Mouse (Mus musculus) skeletal muscle tissue, adult 2 months (tissue): ENCODE data around the gene Gm20425.

Experiments
- DNase-seq: peaks from one replicate; pipeline ENCODE4 v3.0.0-alpha.2; 2012; ENCODE audit warnings: low read depth, low spot score

The Gm20425 gene

DNA sequence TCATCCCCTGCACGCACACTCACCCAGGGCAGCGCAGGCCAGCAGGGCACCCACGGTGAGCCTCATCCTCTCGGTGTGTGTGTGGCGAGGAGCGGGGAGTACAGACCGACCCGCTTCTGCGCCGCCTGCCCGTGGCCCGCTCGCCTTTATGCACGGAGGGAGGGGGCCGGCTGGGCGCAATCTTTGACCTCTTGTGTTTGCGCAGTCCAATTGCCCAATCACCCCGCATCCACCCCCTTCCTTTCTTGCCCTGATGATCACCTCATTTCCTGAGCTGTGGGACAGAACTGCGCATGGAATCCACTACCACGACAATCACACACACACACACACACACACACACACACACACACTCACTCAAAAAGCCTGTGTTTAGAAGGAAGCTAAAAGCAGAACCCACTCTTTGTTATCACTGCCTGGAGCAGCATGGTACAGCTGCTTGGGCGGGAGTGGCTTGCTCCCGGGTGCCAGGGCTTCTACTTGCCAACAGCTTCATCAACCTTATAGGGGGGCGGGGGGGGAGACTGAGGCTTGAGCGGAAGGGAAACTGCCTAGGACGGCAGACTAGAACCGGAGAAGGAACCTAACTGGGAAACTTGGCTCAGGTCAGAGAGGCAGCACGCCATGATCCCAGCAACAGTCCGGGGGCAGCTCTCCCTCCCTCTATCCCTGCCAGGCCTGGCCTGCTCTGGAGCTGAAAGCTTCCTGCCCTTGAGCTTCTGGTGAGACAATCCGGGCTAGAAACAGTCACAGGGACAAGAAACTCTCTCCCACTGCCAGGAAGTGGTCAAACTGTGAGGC lies at the start of gene Gm20425, which contains the start of gene Trf:
TSS of gene Gm20425 (minus strand) at position 157 of the 801 bp plus-strand sequence.
TSS of gene Trf (minus strand) at position 294 of the 801 bp plus-strand sequence.
- peak; percentile 53 for DNase-seq

DNA sequence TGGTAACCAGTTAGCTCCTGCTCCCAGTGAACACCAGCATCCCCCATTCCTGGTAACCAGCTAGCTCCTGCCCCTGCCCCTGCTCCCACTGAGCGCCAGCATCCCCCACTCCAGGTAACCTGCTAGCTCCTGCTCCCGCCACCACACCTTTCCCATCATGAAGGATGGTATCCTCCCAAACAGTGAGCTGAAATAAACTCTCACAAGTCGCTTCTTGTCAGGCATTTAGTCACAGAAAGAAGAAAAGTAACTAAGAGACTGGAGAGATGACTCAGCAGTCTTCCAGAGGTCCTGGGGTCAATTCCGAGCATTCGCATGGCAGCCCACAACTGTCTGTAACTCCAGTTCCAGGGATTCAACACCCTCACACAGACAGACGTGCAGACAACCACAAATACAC lies 46.8 kb upstream of the Gm20425 start:
- DNase-seq: no peak

DNA sequence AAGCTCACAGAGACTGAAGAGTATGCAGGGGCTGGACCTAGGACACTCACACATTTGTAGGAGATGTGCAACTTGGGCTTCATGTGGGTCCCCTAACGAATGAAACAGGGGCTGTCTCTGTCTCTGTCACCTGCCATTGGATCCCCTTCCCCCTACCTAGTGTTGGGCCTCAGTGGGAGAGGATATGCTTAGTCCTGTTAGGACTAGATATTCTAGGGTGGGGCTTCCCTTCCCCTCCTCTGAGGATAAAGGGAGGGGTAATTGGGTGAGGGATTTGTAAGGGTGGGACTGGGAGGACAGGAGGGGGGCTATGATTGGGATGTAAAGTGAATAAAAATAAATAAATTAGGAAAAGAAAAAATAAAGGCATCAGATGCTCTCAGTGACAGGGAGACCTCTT lies 45.6 kb upstream of the Gm20425 start:
- DNase-seq: no peak

DNA sequence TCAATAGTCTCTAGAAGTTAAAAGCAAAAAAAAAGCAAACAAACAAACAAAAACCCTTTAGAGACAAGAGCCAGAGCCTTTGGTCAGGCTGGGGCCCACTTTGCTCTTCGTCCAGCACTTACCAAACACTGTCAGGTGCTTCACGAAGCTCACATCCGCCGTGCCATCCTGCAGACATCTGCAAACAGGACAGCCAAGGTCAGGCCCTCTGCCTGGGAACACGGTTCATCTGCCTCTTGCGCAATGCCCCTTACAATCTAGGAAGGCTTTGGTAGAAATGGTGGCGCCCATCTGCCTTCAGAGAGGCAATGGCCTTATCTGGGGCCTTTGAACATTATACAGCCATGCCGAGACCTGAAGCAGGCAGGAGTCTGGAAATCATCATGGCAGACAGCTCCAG lies 44.7 kb upstream of the Gm20425 start:
- DNase-seq: no peak

DNA sequence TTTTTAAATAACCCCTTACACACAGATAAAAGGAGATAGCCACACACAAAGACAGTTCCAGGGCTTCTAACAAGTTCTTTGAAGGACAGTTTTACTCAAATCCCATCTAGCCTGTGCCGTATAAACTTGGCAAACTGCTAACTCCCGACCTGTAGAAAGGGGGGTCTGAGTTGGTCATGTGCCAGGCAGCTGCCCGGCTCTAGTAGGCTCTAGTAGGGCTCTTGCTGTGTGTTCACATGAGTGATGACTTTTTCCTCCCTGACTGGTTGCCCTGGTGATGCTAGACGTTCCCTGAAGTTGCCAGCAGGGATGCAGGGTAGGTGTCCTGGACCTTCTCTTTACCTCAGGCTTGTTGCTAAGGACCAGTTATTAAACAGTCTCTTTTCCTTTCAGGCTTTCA lies 41.0 kb upstream of the Gm20425 start:
- no peak for DNase-seq

DNA sequence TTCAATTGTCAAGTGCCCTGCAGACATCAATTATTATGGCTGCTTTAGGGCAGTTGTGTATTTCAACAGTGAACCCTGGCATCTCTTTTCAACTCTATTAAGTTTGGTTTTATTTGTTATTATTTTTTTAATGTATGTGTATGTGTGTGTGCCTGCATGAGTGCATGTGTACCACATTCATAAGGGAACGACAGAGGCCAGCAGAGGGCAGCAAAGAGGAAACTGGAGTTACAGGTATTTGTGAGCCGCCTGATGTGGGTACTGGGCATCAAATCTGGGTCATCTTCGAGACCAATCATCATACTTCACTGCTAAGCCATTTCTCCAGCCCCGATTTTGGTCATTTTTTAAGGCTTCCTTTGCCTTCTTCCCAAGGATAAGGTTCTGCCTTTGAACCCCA lies 35.7 kb upstream of the Gm20425 start:
- DNase-seq: no peak

DNA sequence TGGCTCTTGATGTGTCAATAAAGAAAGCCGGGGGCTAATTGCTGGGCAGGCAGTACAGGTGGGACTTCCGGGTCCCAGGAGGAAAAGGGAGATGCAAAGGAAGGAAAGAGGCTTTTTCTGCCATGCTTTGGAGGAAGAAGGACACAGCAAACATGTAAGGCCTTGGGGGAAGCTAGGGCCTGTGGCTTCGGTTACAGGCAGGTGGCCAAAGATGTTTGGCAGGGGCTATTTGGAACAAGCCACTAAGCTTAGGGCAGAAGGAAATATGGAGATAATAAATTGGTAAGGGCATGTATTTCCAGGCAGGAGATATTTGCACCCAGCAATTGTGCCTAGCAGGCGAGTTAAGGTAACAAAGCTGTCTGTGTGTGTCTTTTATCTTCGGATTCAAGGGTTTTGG lies 22.8 kb upstream of the Gm20425 start:
- DNase-seq: no peak

DNA sequence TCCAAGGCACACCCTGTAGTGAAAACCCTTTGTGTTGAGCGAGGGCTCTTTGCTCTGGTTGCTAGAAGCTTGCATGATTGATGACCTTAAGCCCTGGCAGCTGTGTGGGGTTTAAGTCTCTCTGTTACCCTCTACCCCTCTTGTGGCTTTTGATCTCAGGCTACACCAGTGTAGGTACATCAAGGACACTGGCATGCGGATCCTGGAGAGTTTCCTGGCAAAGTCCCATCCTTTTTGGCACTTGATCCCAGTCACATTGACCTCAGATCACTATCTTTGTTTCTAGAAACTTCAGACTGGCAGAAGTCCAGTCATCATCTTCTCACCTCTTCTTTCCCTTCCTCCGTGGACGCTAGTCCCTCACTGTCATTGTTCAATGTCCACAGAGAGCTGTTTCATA lies 18.5 kb upstream of the Gm20425 start:
- DNase-seq: no peak

DNA sequence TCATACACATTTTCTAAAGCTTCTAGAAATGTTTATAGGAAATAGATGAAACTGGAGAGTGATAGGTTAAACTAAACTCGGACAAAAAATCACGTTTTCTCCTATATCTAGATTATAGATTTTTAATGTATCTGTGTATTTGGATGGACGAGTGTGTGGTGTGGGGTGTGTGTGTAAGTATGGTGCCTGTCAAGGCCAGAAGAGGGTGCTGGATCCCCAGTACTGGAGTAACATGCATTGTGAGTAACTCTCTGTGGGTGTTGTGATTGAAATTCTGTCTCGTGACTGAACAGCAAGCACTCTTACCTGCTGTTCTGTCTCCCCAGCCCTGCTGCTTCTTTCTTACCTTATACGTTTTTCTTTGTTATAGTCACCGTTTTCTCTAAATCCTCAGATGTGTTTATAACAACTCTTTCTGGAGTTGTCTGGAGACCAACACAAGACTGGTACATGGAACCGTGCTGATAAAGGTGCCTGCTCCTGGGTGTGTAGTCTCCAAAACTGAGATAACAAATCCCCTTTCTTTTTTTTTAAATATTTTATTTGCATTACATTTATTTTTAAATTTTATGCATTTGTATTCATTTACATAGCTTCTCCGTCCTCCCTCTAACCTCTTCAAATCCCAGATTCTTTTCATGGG lies 16.5 kb upstream of the Gm20425 start:
- no peak for DNase-seq

DNA sequence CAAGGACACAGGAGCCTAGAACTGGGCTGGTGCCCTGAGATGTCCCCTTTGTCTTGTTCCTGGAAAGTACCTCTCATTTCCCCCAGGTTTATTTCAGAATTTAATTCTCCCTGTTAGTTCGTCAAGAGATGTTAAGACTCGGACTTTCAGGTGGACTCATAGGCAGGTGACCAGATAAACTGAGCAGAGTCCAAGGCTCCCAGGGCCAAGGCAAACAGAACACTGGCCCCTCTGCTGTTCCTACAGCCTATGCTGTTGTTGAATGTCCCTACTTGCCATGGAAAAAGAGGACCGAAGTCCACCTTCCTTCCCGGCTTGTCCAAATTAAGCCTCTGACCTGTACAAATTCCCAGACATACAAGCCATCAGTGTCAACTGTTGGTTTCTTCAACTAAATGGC lies 13.5 kb upstream of the Gm20425 start:
- no peak for DNase-seq

DNA sequence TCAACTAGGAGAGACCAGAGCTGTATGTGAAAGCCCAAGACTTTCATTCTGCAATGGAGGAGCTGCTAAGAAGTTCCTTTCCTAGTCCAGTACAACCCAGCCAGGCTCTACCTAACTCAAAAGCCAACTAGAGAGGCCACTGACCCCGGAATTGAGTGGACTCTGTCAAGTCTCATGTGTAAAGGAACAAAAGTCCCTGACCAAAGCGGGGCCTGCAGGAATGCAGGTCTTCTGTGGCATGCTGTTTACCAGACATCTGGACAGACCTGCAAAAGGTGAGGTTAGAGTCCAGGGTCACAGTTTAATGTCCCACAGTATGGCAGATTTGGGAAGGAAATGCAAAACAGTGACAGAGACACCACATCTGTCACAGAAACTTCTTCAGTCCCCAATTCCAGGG lies 11.1 kb upstream of the Gm20425 start:
- DNase-seq: no peak

DNA sequence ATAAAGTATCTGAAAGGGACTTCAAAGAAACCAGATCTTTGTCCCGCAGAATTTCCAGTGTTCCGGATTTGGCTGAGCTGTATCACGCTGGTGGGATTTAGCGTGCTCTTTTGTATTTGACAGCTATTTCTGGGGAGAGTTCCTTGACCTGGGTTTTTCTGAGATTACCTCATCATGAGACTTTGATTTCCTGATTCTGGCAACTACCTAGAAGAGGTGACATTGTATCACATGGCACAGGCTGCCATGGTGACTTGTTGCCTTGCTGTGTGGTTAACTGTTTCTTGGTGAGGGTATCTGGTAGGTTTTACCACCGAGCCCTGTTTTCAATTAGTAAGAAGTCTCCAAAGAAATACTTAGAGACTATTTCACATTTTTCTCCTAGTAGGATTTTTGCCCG lies 9.4 kb upstream of the Gm20425 start:
- DNase-seq: no peak

DNA sequence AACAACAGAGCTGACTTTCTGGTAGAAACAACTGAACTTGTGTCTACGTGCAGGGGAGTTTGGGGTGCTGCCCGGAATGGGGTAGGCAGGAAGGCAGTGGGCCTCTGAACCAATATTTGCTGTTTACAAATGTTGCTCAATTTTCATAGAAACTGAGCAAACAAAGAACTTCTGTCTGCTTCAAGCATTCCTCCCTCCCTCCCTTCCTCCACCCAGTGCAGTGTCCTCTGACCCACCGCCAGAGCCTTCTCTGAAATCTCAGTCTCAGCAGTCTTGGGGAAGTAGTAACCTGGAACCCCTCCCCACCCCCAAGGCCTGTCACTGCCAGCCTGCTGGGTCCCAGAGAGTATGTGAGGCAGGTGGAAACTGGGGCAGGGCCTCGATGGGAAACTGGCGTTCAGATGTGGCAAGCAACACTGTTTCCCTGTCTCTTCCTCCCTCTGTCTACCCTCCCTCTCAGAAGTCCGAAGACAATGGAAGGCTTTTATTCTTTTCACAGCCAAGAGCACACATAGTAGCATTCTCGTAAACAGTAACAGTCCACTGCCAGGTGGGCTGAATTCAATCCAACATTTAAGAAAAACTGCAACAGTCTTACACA lies 4.6 kb upstream of the Gm20425 start:
- peak; percentile 10 for DNase-seq

DNA sequence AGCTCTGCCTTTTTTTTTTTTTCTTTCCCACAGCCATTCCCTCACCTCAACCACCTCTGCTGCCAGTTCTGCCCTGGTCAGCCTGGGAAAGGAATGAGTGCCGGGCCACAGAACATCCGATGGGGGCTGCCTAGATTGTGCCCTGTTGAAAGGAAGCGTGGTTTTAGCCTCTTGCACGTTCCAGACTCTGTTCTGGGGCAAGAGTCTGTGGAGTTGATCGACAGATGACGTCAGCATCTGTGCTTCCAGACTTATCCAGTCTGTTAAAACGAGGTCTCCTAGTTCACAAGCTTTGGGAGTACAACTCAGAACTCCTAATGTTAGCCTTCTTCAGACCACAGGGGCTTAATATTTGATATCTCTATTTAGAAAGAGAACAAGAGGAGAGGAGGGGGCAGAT lies 4.0 kb upstream of the Gm20425 start:
- DNase-seq: no peak

DNA sequence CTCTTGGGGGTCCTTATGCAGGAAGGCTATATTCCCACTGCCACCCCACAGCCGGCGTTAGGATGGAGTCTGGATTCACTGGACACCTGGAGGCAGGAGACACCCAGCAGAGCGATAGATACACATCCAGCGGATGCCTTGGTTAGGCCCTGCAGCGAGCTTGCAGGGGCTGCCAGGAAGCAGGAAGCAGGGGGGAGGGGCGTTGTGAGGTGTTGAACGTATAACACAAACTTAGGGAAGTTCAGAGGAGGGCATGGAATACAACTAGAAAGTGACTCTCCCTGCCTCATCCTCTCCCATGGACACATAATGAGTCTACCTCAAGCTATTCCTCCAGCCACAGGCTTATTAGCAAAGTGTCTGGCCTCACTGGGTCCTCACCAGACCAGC lies 2.9 kb upstream of the Gm20425 start:
- no peak for DNase-seq

DNA sequence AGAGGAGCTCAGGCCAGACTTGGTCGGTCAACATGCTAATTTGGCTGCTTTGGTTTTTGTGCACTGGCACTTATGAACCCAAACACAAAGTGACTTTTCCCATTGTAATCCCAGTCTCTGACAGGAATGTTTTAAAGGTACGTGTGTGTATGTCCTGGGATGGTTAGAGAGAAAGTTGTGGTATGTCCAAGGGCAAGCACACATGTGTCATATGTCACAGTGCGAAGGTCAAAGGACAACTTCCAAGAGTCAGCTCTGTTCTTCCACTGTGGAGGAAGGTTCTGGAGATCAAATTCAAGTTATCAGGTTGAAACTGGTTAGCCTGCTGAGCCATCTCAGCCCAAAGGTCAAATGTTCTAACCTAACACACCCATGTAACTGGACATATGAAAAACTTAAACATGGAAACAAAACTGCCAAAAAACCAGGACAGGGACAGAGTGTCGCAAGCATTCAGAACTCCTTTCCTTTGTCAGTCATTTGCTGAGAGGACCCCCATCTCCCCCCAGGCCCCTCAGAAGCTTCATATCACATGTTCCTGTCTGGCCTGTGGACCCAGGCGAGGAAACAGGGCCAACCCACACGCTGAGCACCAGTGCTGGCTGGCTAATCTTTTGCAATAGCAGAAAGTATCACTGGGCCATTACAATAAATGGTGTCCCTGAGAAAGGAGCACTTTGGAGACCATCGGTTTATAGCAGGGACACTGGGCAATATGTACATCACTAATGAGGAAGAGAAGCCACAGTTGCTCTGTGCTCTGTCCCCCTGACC lies 2.3 kb upstream of the Gm20425 start:
- no peak for DNase-seq

DNA sequence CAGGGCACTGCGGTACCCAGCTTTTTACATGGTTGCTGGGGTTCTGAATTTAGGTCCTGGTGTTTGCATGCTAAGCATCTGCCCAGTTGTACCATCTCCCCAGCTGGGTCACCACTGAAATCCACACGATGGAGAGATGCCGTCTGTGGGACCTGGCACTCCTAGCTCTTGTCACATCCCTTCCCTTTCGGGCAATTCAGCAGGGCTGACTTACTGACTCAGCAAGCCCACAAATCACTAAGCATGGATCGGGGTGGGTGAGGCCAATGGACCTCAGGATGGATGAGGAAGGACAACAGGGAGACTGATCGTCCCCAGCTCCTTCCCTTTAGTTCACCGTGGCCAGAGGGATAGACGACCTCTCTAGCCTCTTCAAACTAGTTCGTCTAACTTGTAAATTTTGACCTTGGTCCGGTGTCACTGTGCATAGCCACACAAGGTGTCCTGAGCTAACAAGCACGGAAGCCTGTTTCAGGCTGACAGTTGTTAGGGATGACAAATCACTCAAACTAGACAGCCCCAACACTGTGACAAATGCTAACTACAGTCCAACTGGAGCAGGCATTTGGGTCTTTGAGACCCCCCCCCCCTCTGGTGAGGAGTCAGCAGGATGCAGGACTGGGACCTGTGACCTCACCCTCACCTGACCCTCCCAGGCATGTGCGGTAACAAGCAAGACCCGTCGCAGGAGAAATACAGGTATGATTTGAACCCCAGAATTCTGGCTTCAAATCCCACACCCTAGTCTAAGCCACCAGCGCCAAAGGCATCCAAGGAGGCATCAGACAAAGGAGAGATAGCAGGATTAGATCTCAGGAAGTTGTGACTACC lies 855 bp downstream of the Gm20425 start:
- DNase-seq: no peak

DNA sequence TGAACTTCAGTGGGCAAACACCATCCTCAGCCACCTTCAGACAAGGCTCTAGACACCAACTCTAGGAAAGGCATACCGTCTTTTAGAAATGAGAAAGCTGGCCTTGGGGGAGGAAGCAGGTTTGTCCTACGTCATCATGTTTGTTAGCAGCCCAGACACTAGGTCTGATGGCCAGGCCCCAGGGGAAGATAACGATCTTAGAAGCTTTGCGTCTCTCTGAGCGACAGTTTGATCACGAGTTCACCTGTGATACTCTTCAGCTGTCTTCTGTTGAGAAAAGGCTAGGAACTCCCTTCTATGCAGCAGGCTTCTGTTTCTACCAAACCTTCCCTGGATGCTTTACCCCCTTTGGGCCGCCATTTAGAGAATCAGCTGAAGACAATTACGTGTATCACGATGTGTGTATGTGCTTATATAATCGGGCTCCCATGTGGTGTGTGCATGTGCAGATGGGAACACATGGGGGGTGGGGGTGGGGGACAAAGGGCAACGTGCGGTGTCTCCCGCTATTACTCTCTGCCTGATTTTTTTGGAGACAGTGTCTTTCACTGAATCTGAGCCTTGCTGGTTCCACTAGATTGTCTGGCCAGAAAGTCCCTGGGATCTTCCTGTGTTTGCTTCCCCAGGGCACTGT lies 1.6 kb downstream of the Gm20425 start:
- no peak for DNase-seq

DNA sequence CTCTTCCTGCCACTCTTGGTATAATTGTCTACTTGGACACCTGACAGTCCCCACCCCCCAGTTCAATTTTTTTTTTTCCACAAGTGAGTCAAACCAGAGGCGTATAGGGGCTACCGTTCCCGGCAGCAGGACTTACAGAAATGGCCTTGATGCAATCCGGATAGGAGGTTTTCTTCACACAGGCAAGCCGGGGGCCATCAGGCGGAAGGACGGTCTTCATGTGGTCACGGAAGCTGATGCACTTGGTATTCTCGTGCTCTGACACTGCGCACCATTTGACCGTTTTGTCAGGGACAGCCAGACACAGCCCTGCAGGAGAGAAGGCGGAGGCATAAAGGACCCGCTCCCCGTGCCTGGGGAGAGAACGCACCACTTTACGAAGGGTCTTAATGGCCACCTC lies 2.3 kb downstream of the Gm20425 start:
- no peak for DNase-seq

DNA sequence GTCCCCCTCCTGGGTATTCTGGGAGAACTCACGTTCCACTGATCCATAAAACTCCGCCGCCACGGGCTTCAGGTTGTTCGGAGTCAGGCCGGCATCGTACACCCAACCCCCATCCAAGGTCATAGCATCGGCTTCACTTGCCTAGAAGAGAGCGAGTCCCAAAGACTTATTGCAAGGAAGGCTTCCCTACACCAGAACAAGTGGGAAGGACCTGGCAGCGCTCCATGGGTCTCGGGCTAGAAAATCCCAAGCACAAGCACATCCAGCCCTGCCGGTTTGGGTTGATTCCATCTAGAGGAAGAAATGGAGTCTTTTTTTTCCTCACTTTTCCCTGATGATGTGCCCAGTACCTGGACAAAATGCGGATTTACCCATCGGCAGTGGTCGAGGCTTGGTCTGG lies 3.3 kb downstream of the Gm20425 start:
- no peak for DNase-seq

DNA sequence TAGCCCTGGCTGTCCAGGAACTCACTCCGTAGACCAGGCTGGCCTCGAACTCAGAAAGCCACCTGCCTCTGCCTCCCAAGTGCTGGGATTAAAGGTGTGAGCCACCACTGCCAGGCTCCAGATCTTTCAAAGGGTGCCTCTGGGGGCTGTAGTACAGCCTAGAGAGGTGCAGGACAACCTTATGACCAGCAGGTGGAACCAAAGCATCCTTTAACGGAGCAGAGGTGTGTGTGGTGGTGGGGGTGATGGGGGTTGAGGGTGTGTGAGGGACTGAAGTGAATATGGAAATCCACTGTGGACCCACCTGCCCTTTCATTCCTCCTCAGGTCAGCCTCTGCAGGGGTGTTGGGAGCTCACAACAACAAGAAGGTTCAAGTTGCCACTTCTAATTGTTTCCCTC lies 4.6 kb downstream of the Gm20425 start:
- no peak for DNase-seq
